Mouse (Mus musculus) bone marrow, adult 2 months (tissue): ENCODE measurements at regions not wholly inside any gene's neighbourhood (a gene's known extent, or its start where the extent isn't known, plus 50 kb on each side); places are given as distances from the start of the nearest gene placed in this dataset.

Experiments
- CTCF ChIP-seq: fragments of 200-500 bp; IDR thresholded peaks from 2 replicates; pipeline ENCODE4 v1.5.1; 2011; ENCODE audit warnings: low read length, control low read depth; ENCODE audit not compliant: control insufficient read depth, insufficient read depth
- POLR2A ChIP-seq: fragments of 200-500 bp; IDR thresholded peaks from 2 replicates; pipeline ENCODE4 v1.6.1; 2011; ENCODE audit warnings: low read depth, mild to moderate bottlenecking, control low read depth, low read length, borderline replicate concordance; ENCODE audit not compliant: control insufficient read depth

DNA sequence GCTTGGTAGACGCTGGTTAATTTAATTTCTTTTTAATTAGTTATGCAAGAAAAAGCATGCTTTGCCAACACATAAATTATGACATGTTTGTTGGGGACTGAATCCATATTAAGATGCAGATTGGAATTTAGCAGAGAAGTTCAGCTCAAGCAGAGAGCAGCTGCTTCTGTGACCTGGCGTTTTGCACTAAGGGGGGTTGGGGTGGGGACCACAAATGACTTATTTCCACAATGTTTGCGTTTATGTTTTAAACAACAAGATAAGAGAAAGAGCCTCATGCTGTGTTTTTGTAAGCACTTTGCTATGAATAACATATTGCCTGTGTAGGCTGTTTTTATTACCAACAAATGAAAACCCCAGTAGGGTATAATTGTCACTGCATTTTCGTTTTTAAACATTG lies 148.8 kb upstream of the Fstl4 start:
- no peak for TF ChIP-seq CTCF
- no peak for TF ChIP-seq POLR2A
